Mouse (Mus musculus) left cerebral cortex, postnatal 14 days (tissue): ENCODE measurements around the gene Gm10376. TPM values are rescaled to one million over a fixed set of nuclear protein-coding genes. Genes with fewer than 3 reads are reported as not detected.
"Not testable (repeated sequence)": the region's sequence is repeated elsewhere in the genome, so short reads cannot be mapped to it uniquely, and the experiment has no call there.

Experiments
- DNase-seq, 2 experiments: peaks; one replicate each; pipeline ENCODE4 v3.0.0; 2021 to 2022; ENCODE audit warnings: low spot score in 2 of 2, mixed read lengths in 1 of 2
- intact Hi-C: fragments of 180-260 bp; cut with DNase I; formaldehyde crosslinking; loops from one replicate; pipeline ENCODE4 v1.15.1; 2025
- long read RNA-seq, 2 experiments: library from polyadenylated mRNA; stranded (forward); transcript quantifications; one replicate each; pipeline ENCODE4 v2.0.0; 2021
- total RNA-seq, 2 experiments: library from RNA; stranded (reverse); gene quantifications; 2 replicates each; pipeline ENCODE4 v1.2.3; 2021

The Gm10376 gene
- total RNA-seq: under 1 TPM in 1 of 2 experiments, not detected in 1; 0.49 TPM
- long read RNA-seq, experiment 1: 0 reads
- long read RNA-seq, experiment 2: 0 reads

DNA sequence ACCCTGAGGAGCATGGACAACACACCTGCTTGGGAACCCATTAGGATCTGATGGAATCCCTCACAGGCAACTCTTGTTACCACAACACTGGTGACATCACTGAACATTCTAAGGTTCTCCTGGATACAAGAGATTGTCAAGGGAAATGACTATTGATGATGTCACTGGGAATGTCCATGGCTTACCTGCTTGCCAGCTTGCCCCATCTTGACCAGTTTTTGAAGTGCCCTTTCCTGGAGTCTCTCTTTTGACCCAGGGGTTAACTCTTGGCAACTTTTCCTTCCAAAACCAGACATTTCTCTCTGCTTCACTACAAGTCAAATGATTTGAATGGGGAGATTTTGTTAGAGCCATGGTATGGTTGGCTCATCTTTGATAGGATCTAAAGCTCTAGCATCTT, at the start of gene Gm10376:
Gene Gm10376, minus strand, starts transcription at position 101 of the 400 bp plus-strand sequence.
- intact Hi-C loops, DNase-seq: not testable (repeated sequence)

DNA sequence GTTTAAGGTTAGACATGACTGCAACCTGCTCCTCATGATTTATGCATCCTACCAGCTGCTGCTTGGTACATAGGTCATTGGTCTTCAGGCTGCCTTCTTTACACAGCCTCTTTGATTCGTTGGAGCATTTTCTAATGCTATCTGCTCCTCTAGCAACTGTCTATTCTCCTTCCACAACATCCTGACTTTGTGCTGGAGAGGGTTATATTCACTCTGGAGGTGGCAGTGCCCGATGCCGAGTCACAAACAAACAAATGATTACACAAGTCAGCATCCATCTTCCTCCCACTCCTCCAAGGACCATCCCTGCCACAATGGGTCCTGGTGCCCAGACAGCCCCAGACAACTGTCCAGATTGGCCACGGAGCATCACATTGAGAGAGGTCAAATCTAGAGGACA, 44.8 kb upstream of the Gm10376 start:
- intact Hi-C loops: not testable (repeated sequence)

DNA sequence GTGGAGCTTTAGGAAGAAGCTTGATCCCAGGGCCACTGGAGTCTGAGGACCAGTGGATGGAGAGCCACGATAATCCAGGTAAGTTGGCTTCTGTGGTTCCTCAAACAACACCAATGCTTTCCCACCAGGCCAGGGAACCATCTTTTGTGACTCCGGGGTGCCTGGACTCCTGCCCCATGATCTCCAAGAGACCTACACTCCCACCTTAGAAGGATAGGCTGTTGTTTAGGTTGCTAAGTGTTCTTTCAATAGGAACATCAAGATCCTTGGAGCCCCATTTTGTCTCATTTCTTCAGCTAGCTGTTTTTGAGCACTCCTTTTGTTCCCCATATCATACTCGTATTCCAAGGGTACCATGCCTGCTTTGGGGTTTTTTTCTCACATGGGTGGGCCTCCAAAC, 42.6 kb upstream of the Gm10376 start:
- intact Hi-C loops: not testable (repeated sequence)

More for the DNA sequence above, 44.8 kb upstream of the Gm10376 start:
- not testable (repeated sequence) for DNase-seq

DNA sequence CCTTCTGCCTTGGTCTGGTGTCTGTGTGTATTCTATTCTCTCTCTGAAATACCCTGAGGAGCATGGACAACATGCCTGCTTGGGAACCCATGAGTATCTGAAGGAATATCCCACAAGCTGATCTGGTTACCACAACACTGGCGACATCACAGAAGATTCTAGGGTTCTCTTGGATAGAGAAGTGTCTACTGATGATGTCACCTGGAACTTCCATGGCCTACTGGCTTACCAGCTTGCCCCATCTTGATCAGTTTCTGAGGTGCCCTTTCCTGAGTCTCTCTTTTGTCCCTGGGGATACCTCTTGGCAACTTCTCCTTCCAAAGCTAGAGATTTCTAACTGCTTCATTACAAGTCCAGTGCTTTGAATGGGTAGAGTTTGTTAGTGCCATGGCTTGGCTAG, 21.9 kb downstream of the Gm10376 start, which contains the start of gene Gm8082:
Gene Gm8082, minus strand, starts transcription at position 101 of the 400 bp plus-strand sequence.
- DNase-seq, intact Hi-C loops: not testable (repeated sequence)

More for the DNA sequence above, 42.6 kb upstream of the Gm10376 start:
- not testable (repeated sequence) for DNase-seq

Other genes starting within 250 kb of the Gm10376 start
- not detected for gene Gm3015, start 246.8 kb downstream of the Gm10376 start, total RNA-seq
- gene Gm10377, start 217.6 kb downstream of the Gm10376 start, total RNA-seq: not detected
- not detected for gene Gm21977, start 162.2 kb downstream of the Gm10376 start, total RNA-seq
- not detected for gene Gm8082, start 22.0 kb downstream of the Gm10376 start, total RNA-seq
- gene Gm8094, start 61.0 kb upstream of the Gm10376 start, total RNA-seq: not detected
- under 1 TPM; 0.26 to 0.36 TPM for gene Gm8104, start 85.0 kb upstream of the Gm10376 start, total RNA-seq
- gene Gm7233, start 164.2 kb upstream of the Gm10376 start, total RNA-seq: under 1 TPM in 1 of 2 experiments, not detected in 1; 0.20 TPM
- gene Gm8122, start 219.7 kb upstream of the Gm10376 start, total RNA-seq: not detected
- gene Gm8126, start 243.0 kb upstream of the Gm10376 start, total RNA-seq: under 1 TPM; 0.29 to 0.34 TPM